20 mouse cellular contexts compared by ENCODE assay signal in genomic region chr19:56319219-56319618, GRCm38 (mm10). TPM values are rescaled to one million over a fixed set of nuclear protein-coding genes. Genes with fewer than 3 reads are reported as not detected.
"Had no signal": no experiment of that assay in that cellular context is flagged by ENCODE, and none has a peak within 500 bp of the region (broad histone marks: within the 10 kb centered on the region; RNA-seq: fewer than 3 reads in every experiment).

No protein-coding gene starts in this region.

- ATAC-seq: intestine, embryonic 15.5 days; lung, postnatal 0 days had no signal

- H3K27me3 ChIP-seq: intestine, embryonic 15.5 days; kidney, embryonic 15.5 days; limb, embryonic 15.5 days; neural tube, embryonic 12.5 days had no signal

- H3K9me3 ChIP-seq: intestine, embryonic 15.5 days; kidney, embryonic 15.5 days; limb, embryonic 15.5 days; midbrain, embryonic 10.5 days; neural tube, embryonic 12.5 days had no signal

- H3K27ac ChIP-seq: intestine, embryonic 15.5 days; kidney, embryonic 15.5 days; limb, embryonic 15.5 days; neural tube, embryonic 12.5 days had no signal

- DNase-seq: kidney, adult 2 months; kidney, postnatal 14 days; lung, adult 2 months; lung, postnatal 36 days; midbrain, embryonic 14.5 days; right cerebral cortex, postnatal 4 days; spleen, adult 18-20 months had no signal

- H3K4me3 ChIP-seq: intestine, embryonic 15.5 days; kidney, embryonic 15.5 days; midbrain, embryonic 10.5 days; neural tube, embryonic 12.5 days had no signal

- H3K36me3 ChIP-seq: intestine, embryonic 15.5 days; kidney, embryonic 15.5 days; limb, embryonic 15.5 days; midbrain, embryonic 10.5 days; neural tube, embryonic 12.5 days had no signal

- H3K9ac ChIP-seq: intestine, embryonic 15.5 days; kidney, embryonic 15.5 days; limb, embryonic 15.5 days; neural tube, embryonic 12.5 days had no signal

RNA-seq across cellular contexts. Expression of gene Habp2, which starts 32.3 kb away (rescaled TPM):
- total RNA-seq: layer of hippocampus, adult 8-10 months; layer of hippocampus, postnatal 14 days; left cerebral cortex, adult 18-20 months; left cerebral cortex, postnatal 25 days; megakaryocyte progenitor cell, adult 5-6 weeks; monocyte, adult 5-6 weeks; neutrophil, adult 5-6 weeks had no signal
- polyA plus RNA-seq: lung, adult 2 months; midbrain, embryonic 14.5 days; neural tube, embryonic 12.5 days had no signal
